Mouse (Mus musculus) heart, adult 2 months (tissue): Measurements from ENCODE around the gene Gm10961. TPM values are rescaled to one million over a fixed set of nuclear protein-coding genes. Genes with fewer than 3 reads are reported as not detected.
A peak's percentile ranks its signal among the peaks of the same experiment; 100 is the strongest.

Source experiments
- DNase-seq, 2 experiments: peaks; one replicate each; pipeline ENCODE4 v3.0.0; 2021
- H3K27ac ChIP-seq: fragments of 200-600 bp; 2 replicates; pipeline ENCODE4 v1.8.1; 2022
- H3K27me3 ChIP-seq: fragments of 200-500 bp; 2 replicates; pipeline ENCODE4 v1.6.1; 2012; ENCODE audit warnings: mild to moderate bottlenecking, low read length, inconsistent platforms, mixed read lengths; ENCODE audit not compliant: control insufficient read depth, insufficient read depth
- H3K36me3 ChIP-seq: fragments of 200-500 bp; 2 replicates; pipeline ENCODE4 v1.6.1; 2012; ENCODE audit warnings: low read length, inconsistent platforms; ENCODE audit not compliant: control insufficient read depth, insufficient read depth
- H3K4me1 ChIP-seq: fragments of 200-500 bp; 2 replicates; pipeline ENCODE4 v1.6.1; 2011; ENCODE audit warnings: low read length; ENCODE audit not compliant: control insufficient read depth, insufficient read depth
- H3K4me3 ChIP-seq: fragments of 200-600 bp; 2 replicates; pipeline ENCODE4 v1.8.1; 2022
- H3K79me2 ChIP-seq: fragments of 200-500 bp; replicated peaks from 2 replicates; pipeline ENCODE4 v1.6.1; 2012; ENCODE audit warnings: mild to moderate bottlenecking, inconsistent platforms, low read length, moderate library complexity, mixed read lengths; ENCODE audit not compliant: control insufficient read depth, insufficient read depth
- H3K9ac ChIP-seq: fragments of 200-500 bp; 2 replicates; pipeline ENCODE4 v1.6.1; 2012; ENCODE audit warnings: low read depth, mild to moderate bottlenecking, control low read depth, inconsistent platforms, low read length, mixed read lengths
- CTCF ChIP-seq: fragments of 200-600 bp; IDR thresholded peaks from 2 replicates; pipeline ENCODE4 v1.8.1; 2022; ENCODE audit warnings: antibody characterized with exemption, mild to moderate bottlenecking, moderate library complexity
- EP300 ChIP-seq: fragments of 200-500 bp; IDR thresholded peaks from 2 replicates; pipeline ENCODE4 v1.6.1; 2011; ENCODE audit warnings: low read depth, low read length, control low read depth; ENCODE audit not compliant: insufficient read depth
- POLR2A ChIP-seq: fragments of 200-500 bp; IDR thresholded peaks from 2 replicates; pipeline ENCODE4 v1.6.1; 2011; ENCODE audit warnings: mild to moderate bottlenecking, low read depth, low read length, control low read depth; ENCODE audit not compliant: insufficient read depth
- WGBS: fragments of 180-500 bp; shearing (Covaris S2); methylation state at CpG from one replicate; pipeline ENCODE4 v1.1.7; 2018; 5-methylcytosine and 5-hydroxymethylcytosine counted together
- intact Hi-C: fragments of 180-260 bp; cut with DNase I; formaldehyde crosslinking; loops from one replicate; pipeline ENCODE4 v1.15.1; 2025
- polyA plus RNA-seq: library from polyadenylated mRNA; depleted of rRNA; stranded (reverse); fragments of >200 nt; gene quantifications from 2 replicates; pipeline ENCODE4 v1.2.3, GENCODE M21; 2012
- total RNA-seq, 2 experiments: library from RNA; stranded (reverse); gene quantifications; 2 replicates each; pipeline ENCODE4 v1.2.3; 2021

Gm10961 gene
- total and polyA plus RNA-seq, 3 experiments: not detected

DNA sequence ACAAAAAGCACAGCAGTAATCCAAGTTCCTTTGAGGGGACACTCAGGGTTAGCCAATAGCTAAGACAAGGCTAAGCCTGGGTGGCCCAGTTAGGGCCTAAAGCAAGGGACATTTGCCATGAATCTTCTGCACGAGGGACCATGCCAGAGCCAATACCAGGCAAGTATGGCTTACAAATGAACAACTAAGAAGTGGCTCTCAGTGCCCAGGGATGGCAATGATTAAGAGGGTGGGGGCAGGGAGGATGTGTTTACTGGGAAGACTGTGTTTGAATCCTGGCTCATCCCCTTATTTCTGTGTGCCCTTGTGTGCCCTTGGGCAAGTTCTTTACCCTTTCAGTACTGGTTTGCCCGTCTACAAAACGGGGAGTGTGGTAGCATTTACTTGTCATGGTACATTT, 21.7 kb upstream of the Gm10961 start:
- H3K36me3 ChIP-seq: no peaks in the 10 kb centered on the region
- H3K4me3 ChIP-seq: no peak overlapping the region
- no peaks in the 10 kb centered on the region for H3K27me3 ChIP-seq
- no peak for TF ChIP-seq POLR2A
- no peak for TF ChIP-seq CTCF
- no peaks in the 10 kb centered on the region for H3K4me1 ChIP-seq
- no peaks in the 10 kb centered on the region for H3K79me2 ChIP-seq
- H3K27ac ChIP-seq: no peak overlapping the region
- DNase-seq: no peak
- intact Hi-C loops: loop anchor here (10.0 kb wide), 1 partner anchor 255 kb away; no protein-coding TSS in a partner anchor
- H3K9ac ChIP-seq: no peak overlapping the region
- WGBS: 75% methylated on average over 3 of the region's 3 CpGs

GRCm38 (mm10) chr3:107611394-107611793, 19.7 kb upstream of the Gm10961 start:
- no peaks in the 10 kb centered on the region for H3K36me3 ChIP-seq
- no peaks in the 10 kb centered on the region for H3K4me1 ChIP-seq
- no peaks in the 10 kb centered on the region for H3K27me3 ChIP-seq
- TF ChIP-seq POLR2A: no peak
- 48% methylated on average over 4 of the region's 4 CpGs for WGBS
- DNase-seq: no peak
- no peak overlapping the region for H3K27ac ChIP-seq
- no peaks in the 10 kb centered on the region for H3K79me2 ChIP-seq
- no peak overlapping the region for H3K9ac ChIP-seq
- intact Hi-C loops: loop anchor here (5.0 kb wide), 1 partner anchor 54 kb away; the partner anchor contains the start of gene Ubl4b
- H3K4me3 ChIP-seq: no peak overlapping the region

DNA sequence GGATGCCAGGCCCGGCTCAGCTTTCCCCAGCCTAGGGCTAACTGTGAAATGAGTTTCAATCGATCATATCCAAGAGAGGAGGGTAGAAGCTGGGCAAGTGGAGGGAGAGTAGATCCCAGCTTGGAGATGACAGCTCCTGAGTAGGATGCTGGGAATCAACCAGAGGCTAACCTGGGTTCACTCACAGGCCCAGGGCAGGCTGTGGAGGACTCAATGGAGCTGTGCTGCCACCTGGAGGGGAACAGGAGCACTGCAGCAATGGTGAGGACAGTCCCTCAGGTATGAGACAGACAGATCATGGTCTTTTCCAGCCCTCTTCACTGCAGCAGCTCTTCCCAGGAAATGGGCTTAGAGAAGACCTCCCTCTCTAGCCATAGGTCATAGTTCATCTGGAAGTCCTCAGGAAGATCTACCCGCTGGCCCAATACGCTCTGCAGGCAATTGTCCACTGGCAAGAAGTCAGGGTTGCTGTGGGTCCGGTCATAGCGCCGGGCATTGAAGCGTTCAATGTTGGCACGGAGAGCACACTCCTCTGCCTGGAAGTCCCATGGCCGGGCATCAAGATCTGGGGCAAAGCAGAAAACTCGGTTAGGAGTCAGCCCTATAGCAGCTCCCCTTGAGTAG, 18.1 kb upstream of the Gm10961 start:
- no peak overlapping the region for H3K27ac ChIP-seq
- intact Hi-C loops: loop anchor here (5.0 kb wide), 1 partner anchor 56 kb away; the partner anchor contains the start of gene Ubl4b
- no peak overlapping the region for H3K9ac ChIP-seq
- DNase-seq: peak; percentile 42 to 76
- H3K27me3 ChIP-seq: no peaks in the 10 kb centered on the region
- no peaks in the 10 kb centered on the region for H3K4me1 ChIP-seq
- H3K79me2 ChIP-seq: no peaks in the 10 kb centered on the region
- H3K4me3 ChIP-seq: no peak overlapping the region
- TF ChIP-seq EP300: no peak
- TF ChIP-seq CTCF: peak; percentile 97
- 86% methylated on average over 11 of the region's 11 CpGs for WGBS
- no peaks in the 10 kb centered on the region for H3K36me3 ChIP-seq

GRCm38 (mm10) chr3:107617800-107618199, 13.3 kb upstream of the Gm10961 start:
- Histone ChIP-seq H3K4me1 (no peaks in the 10 kb centered on the region), H3K27me3 (no peaks in the 10 kb centered on the region), H3K79me2 (no peaks in the 10 kb centered on the region), H3K36me3 (no peaks in the 10 kb centered on the region), H3K4me3 (no peak overlapping the region), H3K27ac (no peak overlapping the region), H3K9ac (no peak overlapping the region)
- TF ChIP-seq CTCF: no peak
- no peak for TF ChIP-seq EP300
- no peak for TF ChIP-seq POLR2A
- no peak for DNase-seq
- intact Hi-C loops: no loop called here
- 95% methylated on average over 3 of the region's 3 CpGs for WGBS

GRCm38 (mm10) chr3:107619911-107620310, 11.2 kb upstream of the Gm10961 start:
- H3K36me3 ChIP-seq: no peaks in the 10 kb centered on the region
- peak in 1 of 2 experiments; percentile 9 for DNase-seq
- H3K79me2 ChIP-seq: no peaks in the 10 kb centered on the region
- WGBS: 69% methylated on average over 6 of the region's 6 CpGs
- TF ChIP-seq CTCF: no peak
- no peak for TF ChIP-seq EP300
- no peak for TF ChIP-seq POLR2A
- no peak overlapping the region for H3K27ac ChIP-seq
- no peak overlapping the region for H3K9ac ChIP-seq
- no peaks in the 10 kb centered on the region for H3K4me1 ChIP-seq
- H3K27me3 ChIP-seq: no peaks in the 10 kb centered on the region
- no peak overlapping the region for H3K4me3 ChIP-seq
- intact Hi-C loops: no loop called here

DNA sequence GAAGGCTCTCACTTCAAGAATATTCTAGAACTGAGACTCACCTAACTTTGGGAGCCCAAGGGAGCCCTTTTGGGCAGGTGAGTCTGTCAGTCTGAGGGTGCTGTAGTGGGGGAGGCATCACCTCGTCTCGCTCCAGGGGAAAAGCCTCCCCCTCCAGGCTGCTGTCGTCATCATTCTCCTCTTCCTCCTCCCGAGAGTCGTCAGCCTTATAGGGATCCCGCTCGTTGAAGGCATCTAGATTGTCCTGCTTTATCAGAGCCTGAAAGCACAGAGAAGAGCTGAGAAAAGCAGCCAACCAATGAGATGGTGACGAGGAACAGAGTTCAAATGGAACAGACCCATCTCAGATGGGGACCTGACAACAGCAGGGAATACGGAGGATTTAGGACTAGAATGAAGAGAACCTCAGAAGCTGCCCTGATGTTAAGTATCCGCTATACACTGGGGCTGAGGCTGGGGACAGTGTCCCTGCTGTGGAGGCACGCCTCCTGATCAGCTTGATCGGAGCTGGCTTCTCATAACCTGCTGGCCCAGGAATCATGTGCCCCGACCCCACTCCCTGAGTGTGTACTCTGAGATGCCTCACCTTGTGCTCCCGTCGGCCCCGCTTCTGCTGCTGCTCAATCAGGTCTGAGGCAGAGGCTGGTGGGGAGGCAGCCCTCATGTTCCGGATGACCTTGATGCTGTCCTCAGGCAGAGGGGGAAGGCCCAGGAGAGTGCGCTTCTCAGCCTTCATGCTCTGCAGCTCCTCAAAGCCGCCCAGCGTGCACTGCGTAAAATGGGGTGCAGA, 9.6 kb upstream of the Gm10961 start:
- Histone ChIP-seq H3K36me3 (0 out of 2 replicates have a peak, but pooled peaks cover 2% of the 10 kb centered on the region), H3K79me2 (no peaks in the 10 kb centered on the region), H3K4me3 (no peak overlapping the region), H3K9ac (no peak overlapping the region), H3K27me3 (no peaks in the 10 kb centered on the region), H3K4me1 (no peaks in the 10 kb centered on the region), H3K27ac (no peak overlapping the region)
- DNase-seq: peak in 1 of 2 experiments; percentile 13
- intact Hi-C loops: no loop called here
- 90% methylated on average over 21 of the region's 21 CpGs for WGBS
- TF ChIP-seq CTCF: no peak
- no peak for TF ChIP-seq POLR2A
- no peak for TF ChIP-seq EP300
